Mouse (Mus musculus) kidney, adult 11 months (tissue): ENCODE data around the gene Tmem140.

ENCODE experiments used
- DNase-seq: peaks from one replicate; pipeline ENCODE4 v3.0.0; 2022

Gene Tmem140

GRCm38 (mm10) chr6:34876835-34877156, 13.8 kb downstream of the Tmem140 start:
- no peak for DNase-seq

- peak; percentile 93 for DNase-seq
Observed at GRCm38 (mm10) chr6:34877509-34878321, 14.8 kb downstream of the Tmem140 start, which contains the start of gene Cyren. Gene Cyren (minus strand): TSS chr6:34878060.

- no peak for DNase-seq
Observed at GRCm38 (mm10) chr6:34879101-34879740, 16.3 kb downstream of the Tmem140 start.

GRCm38 (mm10) chr6:34879911-34880475, 17.0 kb downstream of the Tmem140 start:
- peak; percentile 65 for DNase-seq

GRCm38 (mm10) chr6:34884724-34885123, 21.8 kb downstream of the Tmem140 start:
- no peak for DNase-seq

GRCm38 (mm10) chr6:34887131-34887850, 24.3 kb downstream of the Tmem140 start:
- no peak for DNase-seq

GRCm38 (mm10) chr6:34889185-34889584, 26.2 kb downstream of the Tmem140 start:
- no peak for DNase-seq

- no peak for DNase-seq
Observed at GRCm38 (mm10) chr6:34895569-34895968, 32.6 kb downstream of the Tmem140 start.

- DNase-seq: no peak
Observed at GRCm38 (mm10) chr6:34896168-34896780, 33.3 kb downstream of the Tmem140 start.

- peak; percentile 73 for DNase-seq
Observed at GRCm38 (mm10) chr6:34899127-34899526, 36.2 kb downstream of the Tmem140 start.

GRCm38 (mm10) chr6:34900990-34901389, 38.0 kb downstream of the Tmem140 start:
- DNase-seq: no peak

- DNase-seq: no peak
Observed at GRCm38 (mm10) chr6:34901911-34902444, 39.0 kb downstream of the Tmem140 start.

GRCm38 (mm10) chr6:34902578-34902977, 39.6 kb downstream of the Tmem140 start:
- no peak for DNase-seq

GRCm38 (mm10) chr6:34903441-34903840, 40.5 kb downstream of the Tmem140 start:
- no peak for DNase-seq

- no peak for DNase-seq
Observed at GRCm38 (mm10) chr6:34903851-34904250, 40.9 kb downstream of the Tmem140 start.

GRCm38 (mm10) chr6:34904361-34904760, 41.4 kb downstream of the Tmem140 start:
- DNase-seq: no peak

- no peak for DNase-seq
Observed at GRCm38 (mm10) chr6:34906125-34906524, 43.2 kb downstream of the Tmem140 start.

GRCm38 (mm10) chr6:34906661-34907060, 43.7 kb downstream of the Tmem140 start:
- peak; percentile 91 for DNase-seq

- peak; percentile 74 for DNase-seq
Observed at GRCm38 (mm10) chr6:34907121-34907614, 44.2 kb downstream of the Tmem140 start.

- DNase-seq: peak; percentile 48
Observed at GRCm38 (mm10) chr6:34907696-34908260, 44.8 kb downstream of the Tmem140 start.

GRCm38 (mm10) chr6:34909631-34910345, 46.8 kb downstream of the Tmem140 start:
- DNase-seq: peak; percentile 51
